Mouse (Mus musculus) forelimb bud, embryonic 11.5 days (tissue): ENCODE measurements around the gene Cep57l1.
"Not testable (repeated sequence)": the region's sequence is repeated elsewhere in the genome, so short reads cannot be mapped to it uniquely, and the experiment has no call there.

Experiments used
- DNase-seq: peaks from one replicate; pipeline ENCODE4 v3.0.0-alpha.2; 2012; ENCODE audit warnings: low read depth, low spot score

Cep57l1 gene

DNA sequence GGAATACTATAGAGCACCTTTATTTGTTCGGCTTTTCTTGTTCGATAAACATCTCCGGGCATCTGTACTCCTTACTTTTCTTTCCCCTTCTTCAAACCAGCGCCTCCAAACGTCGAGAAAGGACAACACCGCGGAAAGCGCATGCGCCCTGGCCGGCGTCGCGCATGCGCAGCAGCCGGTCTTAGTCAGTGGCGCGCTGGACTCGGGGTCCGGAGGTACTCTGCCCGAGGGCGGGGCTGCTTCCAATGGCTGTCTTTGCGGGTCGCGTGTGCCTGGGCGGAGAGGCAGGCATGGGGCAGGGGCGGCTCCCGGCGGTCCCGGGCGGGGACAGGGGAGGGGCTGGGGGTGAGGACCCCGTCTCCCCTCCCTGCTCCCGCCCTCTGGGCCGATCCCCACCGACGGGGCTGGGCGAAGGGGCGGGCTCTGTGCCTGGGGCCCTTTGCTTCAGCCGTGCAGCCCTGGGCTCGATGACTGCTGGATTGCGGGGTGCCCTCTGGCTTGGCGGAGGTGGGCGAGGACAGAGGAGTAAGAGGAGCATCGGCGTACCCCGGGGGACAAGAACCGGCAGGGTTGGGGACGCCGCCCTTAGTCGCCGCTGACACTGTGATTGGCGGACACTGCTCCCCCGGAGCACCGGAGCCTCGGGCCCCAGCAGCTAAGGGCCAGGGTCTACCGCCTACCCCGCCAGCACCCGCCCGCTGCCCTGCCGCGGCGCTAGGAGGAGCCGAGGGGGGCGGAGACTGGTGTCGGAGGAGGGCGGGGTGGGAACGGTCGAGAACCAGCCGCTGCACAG is at the start of gene Cep57l1, which contains the start of gene Sesn1:
Gene Cep57l1 (minus strand): TSS at position 101 of the 793 bp plus-strand sequence.
Gene Sesn1 (plus strand): TSS at position 165 of the 793 bp plus-strand sequence.
- peak; percentile 94 for DNase-seq

DNA sequence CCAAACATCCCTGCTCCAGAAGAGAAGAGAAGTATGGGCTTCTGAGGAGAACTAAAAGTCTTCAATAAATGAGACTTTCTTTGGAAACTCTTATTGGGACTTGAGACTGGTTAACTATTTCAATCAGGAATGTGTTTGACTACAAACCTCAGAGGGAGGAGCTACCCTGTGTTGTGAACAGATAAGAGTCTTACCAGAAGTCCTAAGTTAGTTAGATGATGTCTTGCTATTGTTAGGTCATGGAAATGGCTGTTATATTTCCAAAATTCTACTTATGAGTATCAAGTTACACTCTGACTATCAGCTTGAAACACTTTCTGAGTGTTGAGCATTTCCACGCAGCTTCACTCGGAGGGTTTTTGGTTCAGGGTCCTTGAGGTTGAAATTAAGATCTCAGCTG is 39.0 kb upstream of the Cep57l1 start:
- DNase-seq: no peak

DNA sequence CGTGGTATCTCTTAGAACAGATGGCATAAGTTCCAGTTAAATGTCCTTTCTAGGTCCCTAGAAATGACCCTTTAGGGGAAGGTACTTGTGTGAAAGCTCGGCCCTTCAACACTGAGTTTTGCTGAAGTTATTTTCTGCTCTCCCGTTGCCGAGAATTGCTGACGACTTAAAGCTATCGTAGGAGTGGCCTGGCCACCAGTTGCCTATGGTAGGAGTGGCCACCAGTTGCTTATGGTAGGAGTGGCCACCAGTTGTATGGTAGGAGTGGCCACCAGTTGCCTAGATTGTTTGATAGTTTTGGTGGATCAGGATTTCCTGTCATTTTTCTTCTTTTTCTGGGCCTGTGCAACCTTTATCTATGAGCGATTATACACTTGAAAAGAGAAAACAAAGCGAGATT is 38.1 kb upstream of the Cep57l1 start:
- no peak for DNase-seq

- DNase-seq: no peak
Measured at GRCm38 (mm10) chr10:41838911-41839310, 29.2 kb upstream of the Cep57l1 start.

DNA sequence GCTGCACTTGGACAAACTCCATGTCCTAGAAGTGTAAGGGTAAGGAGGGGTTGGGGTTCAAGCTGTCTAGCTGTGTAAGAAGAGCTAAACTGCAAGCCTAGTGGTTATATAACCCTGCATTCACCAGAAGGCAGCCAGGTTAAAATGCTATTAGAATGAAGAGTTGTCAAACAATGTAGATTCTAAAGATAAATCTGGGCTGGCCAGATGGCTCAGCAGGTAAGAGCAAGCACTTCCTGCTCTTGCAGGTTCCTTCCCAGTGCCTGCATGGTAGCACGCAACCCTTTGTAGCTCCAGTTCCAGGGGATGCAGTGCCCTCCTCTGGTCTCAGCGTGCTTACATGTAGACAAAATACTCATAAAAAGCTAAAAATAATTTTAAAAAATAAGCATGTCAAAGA is 24.5 kb upstream of the Cep57l1 start:
- no peak for DNase-seq

GRCm38 (mm10) chr10:41832191-41832590 is 22.5 kb upstream of the Cep57l1 start:
- DNase-seq: no peak

DNA sequence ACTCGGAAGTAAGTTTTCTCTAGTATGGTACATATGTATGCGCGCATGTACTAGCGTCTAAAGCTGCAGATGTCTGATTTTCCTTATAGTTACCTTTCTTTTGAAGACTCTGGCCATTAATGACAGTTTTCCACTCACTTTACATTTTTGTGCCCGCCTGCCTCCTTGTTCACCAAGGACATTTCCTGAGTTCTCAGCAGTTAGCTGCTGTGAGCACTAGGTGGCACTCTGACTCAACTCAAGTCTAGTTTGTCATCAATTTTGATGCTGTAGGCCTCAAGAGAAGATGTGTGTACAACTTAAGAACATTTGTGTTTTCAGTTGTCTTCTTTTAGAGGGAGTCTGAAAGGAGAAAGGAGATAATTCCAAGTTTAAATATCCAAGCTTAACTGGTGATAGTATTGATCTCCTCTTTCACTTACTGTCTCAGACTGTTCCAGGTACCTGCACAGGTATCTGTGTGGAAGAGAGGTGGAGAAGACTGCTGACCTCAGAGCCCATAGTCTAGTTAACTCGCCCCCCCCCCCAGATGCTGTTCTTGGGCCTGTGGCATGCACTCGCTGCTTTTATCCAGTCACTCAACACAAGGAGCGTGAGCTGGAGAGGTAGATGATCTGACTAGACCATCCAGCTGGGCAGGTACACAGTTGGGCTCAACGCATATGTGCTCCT is 21.3 kb upstream of the Cep57l1 start:
- peak; percentile 66 for DNase-seq

- no peak for DNase-seq
Measured at GRCm38 (mm10) chr10:41830445-41830844, 20.8 kb upstream of the Cep57l1 start.

DNA sequence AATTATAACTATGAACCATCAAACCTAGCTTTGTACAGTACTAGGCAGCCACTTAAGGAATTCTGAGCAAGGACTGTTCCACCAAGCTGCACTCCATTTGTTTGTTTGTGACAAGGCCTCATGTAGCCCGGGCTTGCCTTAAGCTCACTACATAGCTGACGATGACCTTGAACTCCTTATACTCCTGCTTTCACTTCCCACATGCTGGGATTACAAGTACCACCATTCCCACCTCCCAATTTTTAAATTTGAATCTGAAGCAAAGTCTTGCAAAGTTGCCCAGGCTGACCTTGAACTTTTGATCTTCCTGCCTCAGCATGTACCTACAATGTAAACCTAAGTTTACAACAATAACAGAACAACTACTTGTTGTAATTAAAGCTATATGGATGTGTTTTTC is 20.3 kb upstream of the Cep57l1 start:
- DNase-seq: no peak

- DNase-seq: no peak
Measured at GRCm38 (mm10) chr10:41829191-41829590, 19.5 kb upstream of the Cep57l1 start.

GRCm38 (mm10) chr10:41827784-41828183 is 18.1 kb upstream of the Cep57l1 start:
- no peak for DNase-seq

DNA sequence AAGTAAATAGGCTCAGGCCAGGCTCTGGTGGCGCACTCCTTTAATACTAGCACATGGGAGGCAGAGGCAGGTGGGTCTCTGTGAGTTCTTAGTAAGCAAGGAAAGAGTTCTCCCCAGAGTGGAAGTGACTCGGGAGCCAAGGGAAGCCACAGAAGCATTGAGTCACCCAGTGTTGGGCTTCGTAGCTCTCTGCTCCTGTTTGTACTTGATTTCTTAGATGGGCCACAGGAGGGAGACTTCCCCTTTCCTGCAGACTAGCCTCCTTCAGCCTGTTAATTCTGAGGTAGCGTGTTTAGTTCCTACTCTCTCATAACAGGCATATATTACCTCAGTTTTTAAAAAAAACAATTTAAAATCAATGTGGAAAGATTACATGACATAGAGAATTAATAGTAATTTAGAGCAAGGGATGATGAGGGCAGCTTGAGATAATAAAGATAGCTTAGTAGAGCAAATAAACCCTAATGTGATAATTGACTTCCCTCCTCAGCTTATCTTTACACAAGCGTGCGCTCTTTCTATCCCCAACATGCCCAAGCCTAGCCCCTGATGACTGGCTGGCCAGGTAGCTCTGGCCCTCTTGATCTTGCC is 16.9 kb upstream of the Cep57l1 start:
- DNase-seq: no peak

DNA sequence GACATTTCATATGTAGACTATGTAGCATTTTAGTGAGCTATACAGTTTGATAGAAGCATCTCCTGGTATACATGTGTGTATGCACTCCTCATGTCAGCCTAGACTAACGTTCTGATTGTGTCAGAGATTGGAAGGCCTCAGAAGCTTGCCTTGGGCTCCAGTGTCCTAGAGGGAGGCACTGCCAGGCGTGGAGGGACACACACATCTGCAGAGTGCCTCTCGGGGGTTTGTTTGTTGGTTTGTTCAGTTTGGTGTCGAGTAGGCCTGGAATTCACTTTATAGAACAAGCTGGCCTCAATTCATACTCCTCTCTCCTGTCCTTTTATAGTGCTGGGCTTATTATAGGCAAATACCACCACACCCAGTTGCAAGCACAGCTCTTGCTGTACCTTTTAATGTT is 16.3 kb upstream of the Cep57l1 start:
- no peak for DNase-seq

DNA sequence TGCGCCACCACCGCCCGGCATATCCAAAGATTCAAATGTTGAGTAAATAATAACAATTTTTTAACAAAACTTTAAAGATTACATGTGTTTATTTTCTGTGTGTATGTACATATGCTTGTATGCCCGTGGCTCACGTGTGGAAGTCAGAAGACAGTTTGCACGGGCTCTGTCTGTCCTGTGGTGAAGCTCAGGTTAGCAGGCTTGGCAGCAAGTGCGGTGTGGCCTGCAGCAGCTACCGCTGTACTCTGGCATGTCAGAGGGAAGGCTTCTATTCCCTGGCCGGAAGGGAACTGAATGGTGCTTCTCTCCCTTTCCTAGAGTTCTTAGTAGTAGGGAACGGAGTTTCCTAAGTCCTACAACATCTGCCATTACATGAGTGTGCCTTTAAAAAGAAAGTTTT is 15.4 kb upstream of the Cep57l1 start:
- no peak for DNase-seq

DNA sequence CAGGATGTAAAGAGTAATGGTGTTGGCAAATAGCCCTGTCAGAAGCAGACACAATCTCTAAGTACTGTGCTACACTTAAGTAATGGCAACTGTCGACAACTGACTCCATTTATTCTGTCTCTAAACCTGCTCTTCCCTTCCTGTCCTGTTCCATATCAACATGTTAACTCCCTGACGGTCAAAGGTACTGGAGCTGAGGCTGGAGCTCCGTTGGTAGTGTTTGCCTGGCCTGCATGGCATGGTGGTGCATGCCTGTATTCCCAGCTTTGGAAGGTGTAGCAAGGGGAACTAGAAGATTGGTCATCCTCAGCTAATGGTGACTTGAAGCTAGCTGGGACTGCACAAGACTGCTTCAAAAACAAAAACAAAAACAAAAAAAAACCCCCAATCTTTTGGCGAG is 14.2 kb upstream of the Cep57l1 start:
- no peak for DNase-seq

GRCm38 (mm10) chr10:41823282-41823675 is 13.6 kb upstream of the Cep57l1 start:
- DNase-seq: not testable (repeated sequence)

DNA sequence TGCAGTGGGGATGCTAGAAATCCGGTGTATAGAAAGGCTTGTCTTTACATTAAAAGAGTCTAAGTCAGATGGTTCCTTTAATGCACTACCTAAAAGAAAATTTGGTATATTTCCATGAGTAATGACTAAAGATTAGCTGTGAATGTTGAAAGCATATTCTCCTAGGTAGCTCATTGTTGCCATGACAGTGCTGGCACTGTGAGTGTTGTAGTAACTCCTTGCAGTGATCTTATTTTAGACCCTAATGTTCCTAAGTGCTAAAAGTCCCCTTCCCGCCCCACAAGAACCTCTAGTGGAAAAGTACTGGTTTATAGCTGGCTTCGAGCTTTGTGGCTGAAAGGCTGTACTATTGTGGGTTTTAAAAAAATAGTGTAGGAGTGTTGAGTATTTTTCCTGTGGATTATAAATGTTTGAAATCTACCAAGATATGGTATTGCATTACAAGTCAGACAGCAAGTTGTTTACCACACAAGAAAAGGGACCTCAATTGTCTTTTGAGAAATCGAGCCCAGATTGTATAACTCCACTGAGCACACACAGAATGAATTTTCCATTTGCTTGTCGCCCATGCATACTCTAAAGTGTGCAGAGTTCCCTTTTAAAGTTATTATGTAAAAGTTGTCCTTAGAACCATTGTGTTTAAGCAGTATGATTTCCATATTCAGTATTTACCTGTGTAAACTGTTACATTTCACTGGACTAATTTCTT is 13.1 kb upstream of the Cep57l1 start:
- DNase-seq: no peak

DNA sequence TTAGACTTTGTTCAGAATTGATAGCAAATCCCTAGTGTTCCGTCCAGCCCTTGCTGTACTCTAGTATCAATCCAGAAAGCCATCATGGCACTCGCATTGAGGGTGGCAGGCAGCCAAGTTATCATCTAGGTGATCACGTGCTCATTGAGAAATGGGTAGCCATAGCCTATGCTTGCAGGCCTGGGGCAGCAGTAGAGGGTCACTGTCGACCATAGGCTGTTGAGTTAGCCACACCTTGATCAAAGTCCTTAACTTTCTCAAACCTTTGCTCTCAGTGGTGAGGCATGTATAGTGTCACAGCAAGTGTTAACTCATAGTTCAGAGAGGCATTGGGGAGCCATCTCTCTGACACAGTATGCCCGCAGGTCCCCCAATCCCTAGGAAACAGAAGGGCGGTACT is 11.5 kb upstream of the Cep57l1 start:
- no peak for DNase-seq

DNA sequence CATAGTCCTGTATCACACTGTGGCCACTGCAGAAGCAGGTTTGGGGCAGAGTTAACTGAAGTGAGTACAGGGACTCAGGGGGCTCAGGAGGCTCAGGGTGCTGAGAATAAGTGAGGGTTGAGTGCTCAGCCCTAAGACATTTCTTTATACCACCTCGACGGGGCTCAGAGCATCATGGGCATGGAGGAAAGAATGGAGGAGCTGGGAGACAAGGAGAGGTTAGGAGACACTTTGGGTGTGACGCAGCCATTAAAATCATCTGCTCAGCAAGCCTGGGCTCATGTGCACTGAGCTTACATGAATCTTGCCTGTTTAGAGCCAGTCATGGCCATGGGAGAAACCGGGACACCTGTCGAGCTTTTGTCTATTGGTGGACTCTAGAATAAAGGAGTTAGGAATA is 10.7 kb upstream of the Cep57l1 start:
- no peak for DNase-seq

GRCm38 (mm10) chr10:41819307-41819706 is 9.6 kb upstream of the Cep57l1 start:
- no peak for DNase-seq

DNA sequence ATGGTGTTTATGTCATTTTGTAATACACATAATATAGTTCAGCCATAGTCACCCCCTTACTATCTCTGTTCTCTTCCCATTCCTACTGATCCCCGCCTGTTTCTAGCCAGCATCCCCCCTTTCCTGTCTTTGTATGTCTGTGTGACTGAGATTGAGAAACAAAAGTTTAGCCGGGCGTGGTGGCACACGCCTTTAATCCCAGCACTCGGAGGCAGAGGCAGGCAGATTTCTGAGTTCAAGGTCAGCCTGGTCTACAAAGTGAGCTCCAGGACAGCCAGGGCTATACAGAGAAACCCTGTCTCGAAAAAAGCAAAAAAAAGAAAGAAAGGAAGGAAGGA is 9.0 kb upstream of the Cep57l1 start:
- DNase-seq: not testable (repeated sequence)

- DNase-seq: no peak
Measured at GRCm38 (mm10) chr10:41818036-41818732, 8.5 kb upstream of the Cep57l1 start.
